Mouse (Mus musculus) hindbrain, embryonic 12.5 days (tissue): ENCODE measurements around the gene Tbc1d23. TPM values are rescaled to one million over a fixed set of nuclear protein-coding genes. Genes with fewer than 3 reads are reported as not detected.

Experiments used
- ATAC-seq: fragments of 200-750 bp; cut with Nextera tagmentation; 2 replicates; pipeline ENCODE4 v1.8.0; 2017; ENCODE audit warnings: moderate TSS enrichment; ENCODE audit not compliant: low FRiP score
- H3K27ac ChIP-seq: fragments of 300-500 bp; sonication (generic); 2 replicates; pipeline ENCODE4 v1.5.1; 2016; ENCODE audit warnings: mild to moderate bottlenecking
- H3K27me3 ChIP-seq: fragments of 300-500 bp; sonication (generic); 2 replicates; pipeline ENCODE4 v1.6.1; 2016; ENCODE audit warnings: mild to moderate bottlenecking
- H3K36me3 ChIP-seq: fragments of 300-500 bp; sonication (generic); 2 replicates; pipeline ENCODE4 v1.6.1; 2016; ENCODE audit warnings: mild to moderate bottlenecking
- H3K4me1 ChIP-seq: fragments of 300-500 bp; sonication (generic); 2 replicates; pipeline ENCODE4 v1.6.1; 2016
- H3K4me2 ChIP-seq: fragments of 300-500 bp; sonication (generic); replicated peaks from 2 replicates; pipeline ENCODE4 v1.6.1; 2016; ENCODE audit warnings: mild to moderate bottlenecking
- H3K4me3 ChIP-seq: fragments of 300-500 bp; sonication (generic); 2 replicates; pipeline ENCODE4 v1.5.1; 2016; ENCODE audit warnings: mild to moderate bottlenecking
- H3K9ac ChIP-seq: fragments of 300-500 bp; sonication (generic); 2 replicates; pipeline ENCODE4 v1.6.1; 2016; ENCODE audit warnings: mild to moderate bottlenecking, moderate library complexity
- H3K9me3 ChIP-seq: fragments of 300-500 bp; sonication (generic); replicated peaks from 2 replicates; pipeline ENCODE4 v1.6.1; 2016; ENCODE audit warnings: mild to moderate bottlenecking
- WGBS: fragments of 180-500 bp; shearing (Covaris S2); methylation state at CpG from one replicate; pipeline ENCODE4 v1.1.7; 2016; 5-methylcytosine and 5-hydroxymethylcytosine counted together
- polyA plus RNA-seq: library from polyadenylated mRNA; unstranded; fragments of >200 nt; fragmentation: Nextera tagmentation; extraction: Ambion mirVana; gene quantifications from 2 replicates; pipeline ENCODE4 v1.2.1, GENCODE M21; 2016

Tbc1d23 gene
- polyA plus RNA-seq, 1 experiment from 2014 or later = 31.7 TPM

DNA sequence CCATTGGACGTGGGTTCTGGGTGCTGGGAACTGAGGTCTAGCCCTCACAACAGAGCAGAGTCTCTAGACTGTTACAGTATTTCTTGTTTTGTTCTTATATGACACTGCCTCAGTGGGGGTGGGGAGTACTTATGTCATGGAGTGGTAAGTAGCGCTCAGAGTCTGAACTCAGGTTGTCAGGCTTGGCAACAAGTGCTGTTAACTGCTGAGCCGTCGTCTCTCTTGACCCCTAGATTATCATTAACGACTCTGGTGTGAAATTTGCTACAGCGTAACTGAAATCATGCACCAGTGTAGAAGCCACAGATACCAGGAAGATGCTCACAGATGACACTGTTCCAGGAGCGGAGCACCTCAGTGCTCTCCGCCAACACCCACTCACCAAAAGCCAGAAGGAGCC, 60.1 kb downstream of the Tbc1d23 start:
- peaks cover 10% of the 10 kb centered on the region for H3K4me1 ChIP-seq

DNA sequence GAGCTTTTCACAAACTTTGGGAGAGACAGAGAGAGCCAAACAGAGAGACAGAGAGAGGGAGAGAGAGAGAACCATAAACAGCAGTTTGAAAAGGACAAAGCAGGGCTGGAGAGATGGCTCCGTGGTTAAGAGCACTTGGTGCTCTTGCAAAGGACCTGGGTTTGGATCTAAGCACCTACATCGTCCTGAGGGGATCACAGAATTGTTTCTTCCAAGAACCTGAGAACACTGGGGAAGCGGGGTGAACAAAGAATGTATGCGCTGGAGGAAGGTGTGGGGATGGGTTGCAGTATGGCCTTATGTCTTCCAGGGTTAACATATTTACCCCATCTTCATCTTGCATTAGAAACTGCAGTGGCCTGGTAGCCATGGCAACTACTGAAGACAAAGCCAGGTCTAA, 63.1 kb downstream of the Tbc1d23 start:
- Histone ChIP-seq H3K9ac (no peak overlapping the region), H3K4me1 (peaks cover 10% of the 10 kb centered on the region), H3K9me3 (no peaks in the 10 kb centered on the region), H3K4me2 (no peak overlapping the region), H3K27me3 (no peaks in the 10 kb centered on the region), H3K27ac (no peak overlapping the region), H3K36me3 (peaks cover 15% of the 10 kb centered on the region), H3K4me3 (no peak overlapping the region)
- WGBS = 57% methylated on average over 4 of the region's 4 CpGs
- ATAC-seq = no peak

More for the DNA sequence above, 60.1 kb downstream of the Tbc1d23 start:
- Histone ChIP-seq H3K4me2 (no peak overlapping the region), H3K9me3 (no peaks in the 10 kb centered on the region), H3K36me3 (peaks cover 15% of the 10 kb centered on the region), H3K9ac (no peak overlapping the region), H3K27me3 (no peaks in the 10 kb centered on the region), H3K27ac (no peak overlapping the region), H3K4me3 (no peak overlapping the region)
- WGBS = 94% methylated on average over 8 of the region's 8 CpGs
- ATAC-seq = no peak

DNA sequence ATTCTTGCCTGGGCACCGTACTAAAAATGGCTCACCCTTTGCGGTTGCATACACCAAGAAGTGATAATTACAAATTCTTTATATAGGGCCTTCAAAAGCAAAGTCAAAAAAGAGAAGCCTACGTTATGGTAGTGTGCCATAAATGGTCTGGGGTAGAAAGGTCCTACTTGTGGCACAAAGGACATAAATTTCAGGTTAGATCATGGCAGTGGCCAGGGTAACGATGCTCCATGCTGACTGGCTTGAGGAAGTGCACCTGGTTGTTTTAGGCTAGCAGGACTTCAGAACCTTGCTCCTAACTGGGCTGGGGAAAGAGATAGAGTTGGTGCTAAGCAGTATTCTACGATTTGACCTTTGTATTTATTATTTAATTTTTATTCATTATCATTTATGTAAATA, 63.8 kb downstream of the Tbc1d23 start:
- H3K36me3 ChIP-seq = peaks cover 9% of the 10 kb centered on the region
- peak overlapping the region; percentile 67 for H3K4me3 ChIP-seq
- peak overlapping the region; percentile 89 for H3K27ac ChIP-seq
- no peaks in the 10 kb centered on the region for H3K9me3 ChIP-seq
- no peak; the same call in none of the 2 replicates for ATAC-seq
- WGBS = 34% methylated on average over 5 of the region's 5 CpGs
- H3K4me2 ChIP-seq = peak overlapping the region; percentile 61
- peaks cover 10% of the 10 kb centered on the region for H3K4me1 ChIP-seq
- no peaks in the 10 kb centered on the region for H3K27me3 ChIP-seq
- H3K9ac ChIP-seq = peak overlapping the region; percentile 72; the same call in 1 of the 2 replicates

DNA sequence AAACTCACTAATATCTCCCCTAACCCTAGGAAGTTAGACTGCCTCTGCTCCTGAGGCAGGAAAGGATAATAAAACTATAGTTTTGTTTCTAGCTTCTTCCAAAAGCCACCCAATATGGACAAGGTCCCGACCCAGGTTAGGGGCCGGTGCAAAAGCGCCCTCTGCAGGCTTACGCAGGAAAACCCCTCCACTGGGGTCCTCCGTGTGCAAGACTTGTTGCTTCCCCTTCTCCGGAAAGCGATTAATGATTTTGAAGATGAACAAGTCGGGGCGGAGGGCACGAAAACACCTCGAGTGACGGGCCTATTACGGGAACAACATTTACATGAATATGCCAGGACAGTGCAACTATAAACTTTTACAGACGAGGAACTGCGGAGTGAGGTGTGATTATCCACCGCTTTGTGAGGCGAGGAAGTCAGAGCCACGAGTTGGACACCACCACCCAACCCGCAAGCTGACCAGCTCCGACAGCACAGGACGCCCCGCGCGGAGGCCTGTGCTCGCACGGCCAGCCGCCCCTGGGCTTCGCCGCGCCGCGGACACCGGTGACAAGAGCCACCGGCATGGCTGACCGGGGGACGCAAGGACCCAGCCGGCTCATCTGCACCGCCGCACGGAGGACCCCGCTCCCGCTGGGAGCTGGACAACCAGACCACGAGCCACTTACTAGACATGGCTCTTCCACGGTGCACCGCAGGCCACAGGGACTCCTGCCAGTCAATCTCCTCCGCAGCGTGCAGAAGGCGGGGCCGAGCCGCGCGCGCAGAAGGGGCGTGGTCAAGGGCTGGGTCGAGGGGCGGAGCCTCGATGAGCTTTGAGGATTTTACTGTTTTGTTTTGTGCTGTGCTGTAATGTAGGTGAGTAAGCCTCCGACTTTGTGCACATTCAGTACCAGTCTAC, 64.4 kb downstream of the Tbc1d23 start, which contains the start of gene Nit2:
Gene Nit2 (minus strand): TSS at position 731 of the 903 bp plus-strand sequence.
- Histone ChIP-seq H3K4me2 (peak within 1 kb of the TSS; percentile 61), H3K27me3 (no peaks in the 10 kb centered on the region), H3K4me1 (peaks cover 10% of the 10 kb centered on the region), H3K4me3 (peak within 1 kb of the TSS; percentile 67), H3K36me3 (peaks cover 7% of the 10 kb centered on the region; the same call in 1 of the 2 replicates), H3K9ac (peak within 1 kb of the TSS; percentile 72), H3K27ac (peak within 1 kb of the TSS; percentile 89), H3K9me3 (no peaks in the 10 kb centered on the region)
- under 1% methylated on average over 58 of the region's 58 CpGs for WGBS
- peak; percentile 98 for ATAC-seq

DNA sequence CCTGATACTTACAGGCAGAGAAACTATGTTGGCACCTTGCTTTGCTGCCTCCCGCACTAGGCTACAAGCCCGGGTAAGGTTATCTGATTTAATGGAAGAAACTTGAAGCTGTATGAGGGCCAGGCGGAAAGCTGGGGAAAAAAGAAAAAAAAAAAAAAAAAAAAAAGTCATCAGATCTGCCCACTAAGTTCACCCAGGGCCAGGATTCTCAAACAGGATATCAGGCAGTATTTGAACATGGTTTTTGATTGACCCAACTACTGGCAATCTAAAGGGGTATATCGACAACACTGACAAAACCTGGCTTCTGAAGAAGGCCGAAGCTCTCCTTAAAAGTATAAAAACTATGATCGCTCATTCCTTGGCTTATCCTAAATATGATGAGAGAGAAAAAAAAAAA, 65.2 kb downstream of the Tbc1d23 start:
- H3K27me3 ChIP-seq = no peaks in the 10 kb centered on the region
- peaks cover 3% of the 10 kb centered on the region; the same call in 1 of the 2 replicates for H3K36me3 ChIP-seq
- WGBS = 89% methylated on average over 6 of the region's 6 CpGs
- H3K4me1 ChIP-seq = peaks cover 10% of the 10 kb centered on the region
- H3K4me2 ChIP-seq = peak overlapping the region; percentile 61
- ATAC-seq = no peak
- H3K4me3 ChIP-seq = peak overlapping the region; percentile 67; the same call in 1 of the 2 replicates
- H3K9me3 ChIP-seq = no peaks in the 10 kb centered on the region
- H3K27ac ChIP-seq = no peak overlapping the region
- H3K9ac ChIP-seq = no peak overlapping the region

DNA sequence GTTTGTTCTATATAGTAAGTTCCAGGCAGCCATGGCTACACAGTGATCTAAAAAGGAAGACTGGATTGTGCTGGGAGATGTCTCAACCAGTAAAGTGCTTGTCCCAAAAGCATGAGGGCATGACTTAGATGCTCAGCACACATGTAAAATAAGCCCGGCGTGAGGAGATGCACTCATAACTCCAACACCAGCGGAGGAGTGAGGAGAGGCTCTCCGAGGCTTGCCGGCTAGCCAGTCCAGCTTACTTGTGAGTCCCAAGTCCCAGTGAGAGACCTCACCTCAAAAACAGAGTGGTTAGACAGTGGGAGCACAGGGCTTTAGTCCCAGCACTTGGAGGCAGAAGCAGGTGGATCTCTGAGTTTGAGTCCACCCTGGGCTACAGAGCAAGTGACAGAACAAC, 66.1 kb downstream of the Tbc1d23 start:
- ATAC-seq = no peak
- no peak overlapping the region for H3K4me2 ChIP-seq
- 95% methylated on average over 5 of the region's 5 CpGs for WGBS

DNA sequence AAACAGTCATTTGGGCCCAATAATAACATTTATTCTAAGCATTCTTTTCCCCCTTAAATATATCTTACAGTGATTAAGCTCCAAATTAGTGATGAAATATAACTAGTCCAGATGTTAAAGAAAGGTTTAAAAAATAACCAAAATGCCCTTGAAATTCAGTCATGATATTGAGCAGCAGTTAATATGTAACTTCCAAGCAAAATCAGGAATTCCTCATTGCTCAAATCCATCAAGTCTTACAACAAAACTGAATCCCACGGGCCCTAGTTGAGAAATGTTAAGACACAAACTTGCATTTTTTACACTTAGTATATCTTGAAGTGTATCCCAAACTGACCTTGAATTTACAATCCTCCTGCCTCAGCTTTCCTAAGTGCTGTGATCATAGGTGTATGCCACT, 67.6 kb downstream of the Tbc1d23 start:
- Histone ChIP-seq H3K4me2 (no peak overlapping the region), H3K9me3 (no peaks in the 10 kb centered on the region), H3K27me3 (no peaks in the 10 kb centered on the region), H3K4me1 (peaks cover 10% of the 10 kb centered on the region), H3K4me3 (no peak overlapping the region), H3K9ac (no peak overlapping the region), H3K36me3 (0 out of 2 replicates have a peak, but pooled peaks cover 2% of the 10 kb centered on the region), H3K27ac (no peak overlapping the region)
- no peak for ATAC-seq
- 89% methylated on average over 1 of the region's 1 CpGs for WGBS

More for the DNA sequence above, 66.1 kb downstream of the Tbc1d23 start:
- no peak overlapping the region for H3K9ac ChIP-seq
- H3K4me3 ChIP-seq = no peak overlapping the region
- no peaks in the 10 kb centered on the region for H3K36me3 ChIP-seq
- no peak overlapping the region for H3K27ac ChIP-seq
- peaks cover 10% of the 10 kb centered on the region for H3K4me1 ChIP-seq
- no peaks in the 10 kb centered on the region for H3K27me3 ChIP-seq
- no peaks in the 10 kb centered on the region for H3K9me3 ChIP-seq

DNA sequence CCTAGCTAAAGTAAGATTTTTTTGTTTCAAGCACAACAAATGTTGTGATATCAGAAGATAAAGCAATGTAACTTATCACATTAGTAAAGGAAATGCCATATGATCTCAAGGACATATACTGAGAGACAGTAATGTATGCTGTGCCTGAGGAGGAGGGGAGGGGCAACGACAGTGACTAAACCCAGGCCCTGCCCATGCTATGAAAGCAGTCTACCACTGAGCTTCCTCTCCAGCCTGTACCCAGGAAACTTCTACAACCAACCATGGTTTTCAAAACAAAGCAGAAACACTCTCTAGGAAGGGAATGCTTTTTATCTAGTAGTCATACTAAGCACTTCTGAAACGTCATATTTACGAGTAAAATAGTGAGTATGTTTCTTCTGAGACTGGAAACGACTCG, 68.5 kb downstream of the Tbc1d23 start:
- Histone ChIP-seq H3K9me3 (no peaks in the 10 kb centered on the region), H3K27ac (no peak overlapping the region), H3K4me2 (no peak overlapping the region), H3K36me3 (peaks cover 8% of the 10 kb centered on the region), H3K4me3 (no peak overlapping the region), H3K27me3 (no peaks in the 10 kb centered on the region), H3K9ac (no peak overlapping the region), H3K4me1 (peaks cover 8% of the 10 kb centered on the region)
- no peak for ATAC-seq
- 92% methylated on average over 5 of the region's 5 CpGs for WGBS

DNA sequence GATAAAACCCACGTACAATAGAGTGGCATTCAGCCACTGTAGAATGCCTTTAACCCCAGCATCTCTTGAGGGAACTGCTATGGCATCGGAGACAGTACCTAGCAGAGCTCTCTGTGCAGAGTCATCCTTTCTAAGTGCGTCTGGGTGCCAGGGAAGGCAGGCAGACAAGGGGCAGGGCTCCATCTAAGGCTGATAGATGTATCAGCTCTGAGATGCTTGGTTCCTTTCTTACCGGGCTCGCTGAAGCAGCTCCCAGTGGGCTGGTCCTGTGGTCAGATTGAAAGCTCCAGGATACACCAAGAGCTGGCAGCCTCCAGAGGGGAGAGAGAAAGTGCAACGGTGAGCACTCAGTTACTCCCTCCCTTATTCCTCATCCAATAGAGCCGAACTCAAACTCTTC, 71.5 kb downstream of the Tbc1d23 start:
- WGBS = 65% methylated on average over 7 of the region's 7 CpGs
- Histone ChIP-seq H3K4me3 (no peak overlapping the region), H3K4me1 (no peaks in the 10 kb centered on the region), H3K4me2 (no peak overlapping the region), H3K27me3 (no peaks in the 10 kb centered on the region), H3K27ac (no peak overlapping the region), H3K9me3 (no peaks in the 10 kb centered on the region), H3K9ac (no peak overlapping the region), H3K36me3 (peaks cover 21% of the 10 kb centered on the region)
- no peak for ATAC-seq

DNA sequence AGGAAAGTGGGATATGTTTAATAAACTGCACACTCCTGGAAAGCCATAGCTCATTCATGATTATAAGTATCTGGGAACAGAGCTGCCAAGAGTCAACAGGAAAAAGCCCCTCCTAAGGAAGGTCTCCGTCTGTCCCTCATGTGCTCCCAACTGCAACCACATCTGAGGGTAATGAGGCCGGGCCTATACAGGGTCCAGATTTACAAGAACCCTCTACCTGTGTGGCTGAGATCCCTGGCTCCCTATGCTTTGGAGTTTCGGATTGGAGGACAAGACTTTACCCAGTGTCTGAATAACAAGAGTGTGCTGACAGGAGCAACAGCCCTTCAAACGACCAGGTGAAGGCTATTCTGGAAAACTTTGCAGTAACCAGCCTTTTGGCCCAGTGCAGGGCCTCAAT, 73.6 kb downstream of the Tbc1d23 start:
- no peak overlapping the region for H3K4me3 ChIP-seq
- H3K27ac ChIP-seq = no peak overlapping the region
- peaks cover 32% of the 10 kb centered on the region for H3K36me3 ChIP-seq
- no peaks in the 10 kb centered on the region for H3K27me3 ChIP-seq
- no peaks in the 10 kb centered on the region for H3K9me3 ChIP-seq
- 80% methylated on average over 4 of the region's 4 CpGs for WGBS
- ATAC-seq = no peak
- no peak overlapping the region for H3K4me2 ChIP-seq
- no peaks in the 10 kb centered on the region for H3K4me1 ChIP-seq
- H3K9ac ChIP-seq = no peak overlapping the region

DNA sequence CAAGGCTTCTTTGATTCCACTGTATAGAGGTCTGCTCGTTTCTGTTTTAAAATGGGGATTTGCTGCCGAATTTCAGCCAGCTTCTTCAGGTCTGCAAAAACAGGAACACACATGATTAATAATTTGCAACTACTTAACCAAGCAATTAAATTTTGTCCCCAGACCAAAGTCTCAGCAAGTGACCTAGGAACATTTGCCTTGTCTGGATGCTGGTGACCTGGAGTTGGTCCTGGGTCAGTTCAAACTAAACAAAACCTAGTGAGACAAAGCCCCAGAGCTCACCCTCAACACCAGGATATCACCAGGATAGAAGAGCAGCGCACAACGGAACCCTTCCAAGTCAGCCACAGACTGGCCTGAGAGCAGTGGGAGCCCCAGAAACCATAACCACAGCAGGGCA, 74.2 kb downstream of the Tbc1d23 start:
- Histone ChIP-seq H3K9ac (no peak overlapping the region), H3K4me3 (no peak overlapping the region), H3K27ac (no peak overlapping the region), H3K4me1 (no peaks in the 10 kb centered on the region), H3K36me3 (peaks cover 38% of the 10 kb centered on the region), H3K9me3 (no peaks in the 10 kb centered on the region), H3K4me2 (no peak overlapping the region), H3K27me3 (no peaks in the 10 kb centered on the region)
- ATAC-seq = no peak
- 85% methylated on average over 4 of the region's 4 CpGs for WGBS

DNA sequence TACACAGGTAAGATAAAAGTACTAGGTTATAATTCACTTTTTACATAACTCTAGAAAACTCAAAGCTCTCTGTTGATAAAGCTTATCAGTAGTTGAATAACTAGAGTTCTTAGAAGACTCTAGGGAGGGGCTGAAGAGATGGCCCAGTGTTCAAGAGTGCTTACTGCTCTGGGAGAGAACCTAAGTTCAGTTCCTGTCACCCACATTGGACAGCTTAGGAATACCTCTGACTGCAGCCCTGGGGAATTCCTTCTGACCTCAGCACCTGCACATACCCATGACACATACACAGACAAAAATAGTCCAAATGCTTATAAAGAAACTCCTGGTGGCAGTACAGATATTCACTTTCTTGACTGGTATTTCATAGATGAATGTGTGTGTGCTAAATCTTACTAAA, 75.4 kb downstream of the Tbc1d23 start:
- Histone ChIP-seq H3K4me1 (no peaks in the 10 kb centered on the region), H3K9me3 (no peaks in the 10 kb centered on the region), H3K27ac (no peak overlapping the region), H3K4me3 (no peak overlapping the region), H3K27me3 (no peaks in the 10 kb centered on the region), H3K9ac (no peak overlapping the region), H3K36me3 (peaks cover 42% of the 10 kb centered on the region), H3K4me2 (no peak overlapping the region)
- no peak for ATAC-seq

DNA sequence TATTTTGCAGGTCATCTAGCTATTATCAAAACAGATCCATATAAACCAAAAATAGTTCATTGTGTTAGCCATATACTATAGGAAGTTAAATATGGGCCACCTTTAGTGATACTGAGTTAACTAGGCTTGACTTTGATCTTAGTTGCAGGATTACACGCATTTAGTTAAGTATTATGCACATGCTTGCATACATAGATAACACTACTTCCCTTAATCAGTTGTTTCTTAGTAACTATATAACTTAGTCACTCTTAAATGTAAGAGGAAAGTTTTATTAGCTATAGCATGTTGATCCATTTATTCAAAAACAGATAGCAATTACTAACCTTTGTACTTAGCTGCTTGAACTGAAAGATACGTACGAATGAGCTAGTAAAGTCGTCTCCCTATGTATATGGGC, 79.9 kb downstream of the Tbc1d23 start:
- H3K4me2 ChIP-seq = no peak overlapping the region
- H3K9me3 ChIP-seq = no peaks in the 10 kb centered on the region
- H3K27ac ChIP-seq = no peak overlapping the region
- ATAC-seq = no peak
- H3K36me3 ChIP-seq = peaks cover 47% of the 10 kb centered on the region
- H3K4me3 ChIP-seq = no peak overlapping the region
- H3K9ac ChIP-seq = no peak overlapping the region
- 93% methylated on average over 4 of the region's 4 CpGs for WGBS
- H3K4me1 ChIP-seq = no peaks in the 10 kb centered on the region
- no peaks in the 10 kb centered on the region for H3K27me3 ChIP-seq
